Mouse (Mus musculus): ENCODE data around the gene Tor1a.
"Not testable (repeated sequence)": the region's sequence is repeated elsewhere in the genome, so short reads cannot be mapped to it uniquely, and the experiment has no call there.

Gene Tor1a

DNA sequence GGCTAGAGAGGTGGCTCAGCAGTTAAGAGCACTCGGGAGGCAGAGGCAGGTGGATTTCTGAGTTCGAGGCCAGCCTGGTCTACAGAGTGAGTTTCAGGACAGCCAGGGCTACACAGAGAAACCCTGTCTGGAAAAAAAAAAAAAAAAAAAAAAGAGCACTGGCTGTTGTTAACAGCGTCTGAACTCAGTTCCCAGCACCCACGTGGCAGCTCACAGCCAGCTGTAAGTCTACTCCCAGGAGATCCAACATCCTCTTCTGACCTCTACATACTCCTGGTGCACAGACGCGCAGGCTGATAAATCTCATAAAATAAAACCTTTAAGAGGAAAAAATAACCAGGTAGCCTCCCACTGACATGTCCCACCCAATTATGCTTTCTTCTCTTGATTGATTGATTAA lies 51.8 kb downstream of the Tor1a start:
- not testable (repeated sequence) for DNase-seq

DNA sequence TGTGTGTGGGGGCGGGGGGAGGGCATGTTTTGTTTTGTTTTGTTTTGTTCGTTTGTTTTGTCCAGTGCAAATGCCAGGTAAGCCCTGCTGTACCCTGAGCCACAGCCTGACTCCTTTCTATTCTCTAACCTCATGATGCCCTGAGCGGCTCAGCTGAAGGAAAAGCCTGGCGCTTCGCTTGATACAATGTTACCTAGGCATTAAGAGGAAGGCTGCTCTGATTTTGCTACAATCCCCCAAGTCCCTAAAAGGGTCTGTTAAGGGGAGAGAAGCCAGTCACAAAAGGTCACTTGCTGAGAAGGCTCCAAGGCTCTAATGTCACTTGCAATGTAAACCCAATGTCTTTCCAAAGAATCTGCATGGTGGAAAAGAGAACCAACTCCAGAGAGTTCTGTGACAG lies 52.4 kb downstream of the Tor1a start:
- DNase-seq: no peak

GRCm38 (mm10) chr2:30914836-30915235 lies 52.9 kb downstream of the Tor1a start:
- no peak for DNase-seq

GRCm38 (mm10) chr2:30913022-30913421 lies 54.7 kb downstream of the Tor1a start:
- no peak for DNase-seq

GRCm38 (mm10) chr2:30912291-30912773 lies 55.4 kb downstream of the Tor1a start:
- DNase-seq: no peak

Measured in thymus, adult 18-20 months (tissue).